Mouse (Mus musculus): ENCODE measurements around the gene Ckap2l.

Gene Ckap2l

DNA sequence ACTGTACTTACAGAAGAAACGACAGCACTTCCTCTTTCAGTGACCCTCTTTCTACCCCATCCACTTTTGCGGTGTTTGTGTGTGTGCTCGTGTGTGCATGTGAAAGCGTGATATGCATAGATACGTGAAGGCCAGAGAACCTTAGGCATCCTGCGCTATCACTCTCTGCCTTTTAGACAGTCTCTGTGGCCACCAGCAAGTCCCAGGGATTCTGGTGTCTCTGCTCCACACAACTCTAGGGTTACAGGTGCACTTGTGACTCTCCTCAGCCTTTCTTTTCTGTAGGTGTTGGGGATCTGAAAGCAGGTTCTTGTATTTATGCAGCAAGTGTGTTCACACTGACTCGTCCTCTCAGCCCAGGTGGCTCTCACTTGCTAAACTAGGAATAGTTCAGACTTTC is 31.7 kb downstream of the Ckap2l start:
- no peak for DNase-seq (ENCODE audit: low read depth, low spot score)

DNA sequence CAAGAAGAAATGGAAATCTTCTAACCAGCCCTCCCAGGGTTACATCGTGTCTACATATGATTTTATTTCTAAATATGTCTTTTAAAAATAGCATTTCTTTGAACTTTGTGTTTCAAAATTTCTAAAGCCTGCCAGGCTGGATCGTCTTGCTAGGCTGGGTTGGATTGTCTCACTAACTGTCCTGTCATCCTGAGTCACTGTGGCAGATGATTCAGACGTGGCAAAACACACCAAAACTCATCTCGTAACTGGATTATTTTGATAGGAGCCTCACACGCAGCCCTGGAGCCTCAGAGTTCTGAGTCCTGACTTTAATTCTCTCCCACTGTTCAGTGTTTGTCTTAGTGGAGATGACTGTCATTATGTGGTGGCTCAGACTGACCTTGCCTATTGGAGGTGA is 33.9 kb downstream of the Ckap2l start:
- DNase-seq (ENCODE audit: low read depth, low spot score): no peak

DNA sequence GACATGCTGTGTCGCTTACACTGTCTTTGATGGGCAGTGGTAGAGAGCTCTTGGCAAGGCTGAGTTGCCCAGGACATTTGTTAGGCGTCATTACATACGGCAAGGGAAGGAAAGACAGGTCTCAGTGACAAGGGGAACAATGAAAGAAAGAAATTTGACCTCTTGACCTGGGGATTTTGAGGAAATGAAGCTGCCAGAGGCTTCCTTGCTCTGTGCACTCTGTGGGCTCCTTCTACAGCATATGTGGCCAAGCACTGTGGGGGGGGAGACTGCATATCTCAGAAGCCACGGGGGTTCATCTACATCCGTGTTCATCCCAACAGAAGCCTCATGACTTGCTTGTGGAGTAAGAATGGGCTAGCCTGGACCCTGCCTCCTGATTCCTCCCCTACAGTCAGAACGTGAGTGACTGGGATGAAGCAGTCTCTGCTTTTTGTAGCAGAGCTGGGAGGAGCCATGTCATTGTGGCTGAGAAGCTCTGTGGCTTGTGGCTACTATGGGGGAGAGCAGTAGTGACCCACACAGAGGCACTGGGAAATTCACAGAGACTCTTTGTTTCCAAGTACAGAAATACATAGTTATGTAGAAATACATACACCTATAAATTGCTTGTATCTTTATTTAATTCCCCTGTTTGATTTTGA is 35.7 kb downstream of the Ckap2l start:
- DNase-seq (ENCODE audit: low read depth, low spot score): no peak

DNA sequence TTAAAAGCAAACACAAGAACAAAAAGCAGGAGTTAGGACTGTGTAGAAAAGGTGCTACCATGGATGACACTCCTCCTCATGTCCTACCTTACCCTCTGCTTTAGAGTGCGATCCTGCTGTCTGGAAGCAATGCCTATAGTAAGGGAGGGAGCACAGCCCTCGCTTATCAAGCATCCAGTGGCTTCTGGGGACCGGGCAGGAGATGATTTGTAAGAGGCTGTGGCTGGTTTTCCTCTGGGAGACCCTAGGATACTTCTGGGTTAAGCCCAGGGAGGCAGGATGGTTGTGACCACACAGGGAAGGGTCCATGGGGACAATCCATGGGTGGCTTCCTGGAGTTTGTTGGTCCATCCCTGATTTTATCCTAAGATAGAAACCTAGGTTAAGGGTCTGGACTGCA is 36.4 kb downstream of the Ckap2l start:
- DNase-seq (ENCODE audit: low read depth, low spot score): no peak

DNA sequence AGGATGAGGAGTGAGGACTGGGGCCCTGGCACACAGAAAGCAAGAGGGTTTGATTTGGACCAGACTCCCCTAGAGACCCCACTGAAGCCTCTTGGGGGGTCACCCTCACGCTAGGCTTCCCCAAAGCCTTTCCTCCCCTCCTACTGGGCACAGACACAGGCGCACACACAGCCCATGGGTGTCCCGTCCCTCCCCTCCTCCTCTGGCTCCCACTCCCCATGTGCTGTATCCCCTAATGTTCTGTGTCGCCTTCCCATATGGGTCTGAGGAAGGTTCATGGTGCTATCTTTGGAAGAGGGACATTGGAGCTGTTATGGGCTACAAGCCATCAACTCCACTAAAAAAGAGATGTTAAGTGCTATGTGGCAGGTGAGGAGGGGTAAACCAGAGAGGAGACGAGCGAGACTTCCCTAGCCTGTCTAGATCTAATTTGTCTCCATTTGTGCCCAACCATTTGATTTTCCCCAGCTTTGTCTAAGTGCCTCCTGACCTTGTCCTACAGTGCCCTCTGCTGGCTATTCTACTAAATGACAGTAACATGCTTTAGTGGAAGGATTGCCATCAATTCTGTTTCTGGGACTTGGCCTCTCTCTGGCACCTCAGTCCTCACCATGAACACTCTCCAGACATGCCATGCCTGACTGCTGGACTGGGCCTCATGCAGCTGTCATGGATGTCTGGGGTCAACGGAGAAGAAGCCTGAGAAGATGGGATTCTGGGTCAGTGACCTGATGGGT is 38.4 kb downstream of the Ckap2l start:
- peak; percentile 72 for DNase-seq (ENCODE audit: low read depth, low spot score)

DNA sequence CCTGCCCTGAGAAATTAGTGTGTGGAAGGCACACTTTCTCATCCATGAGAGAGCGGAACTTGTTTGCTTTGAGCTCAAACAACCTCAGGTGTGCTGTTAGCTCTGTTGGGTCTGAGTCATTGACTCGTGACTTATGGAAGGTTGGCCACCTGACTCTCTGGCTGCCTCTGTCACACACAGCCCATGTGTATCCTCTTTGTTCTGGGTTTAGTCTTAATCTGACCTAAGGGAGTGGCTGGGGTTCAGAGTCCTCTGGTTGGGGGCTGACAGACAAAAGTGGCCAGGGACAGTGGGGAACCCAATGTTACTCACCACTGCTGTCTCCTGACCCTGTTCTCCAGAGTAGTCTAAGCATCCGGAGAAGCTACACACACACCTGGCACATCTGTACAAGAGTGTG is 39.0 kb downstream of the Ckap2l start:
- DNase-seq (ENCODE audit: low read depth, low spot score): no peak

DNA sequence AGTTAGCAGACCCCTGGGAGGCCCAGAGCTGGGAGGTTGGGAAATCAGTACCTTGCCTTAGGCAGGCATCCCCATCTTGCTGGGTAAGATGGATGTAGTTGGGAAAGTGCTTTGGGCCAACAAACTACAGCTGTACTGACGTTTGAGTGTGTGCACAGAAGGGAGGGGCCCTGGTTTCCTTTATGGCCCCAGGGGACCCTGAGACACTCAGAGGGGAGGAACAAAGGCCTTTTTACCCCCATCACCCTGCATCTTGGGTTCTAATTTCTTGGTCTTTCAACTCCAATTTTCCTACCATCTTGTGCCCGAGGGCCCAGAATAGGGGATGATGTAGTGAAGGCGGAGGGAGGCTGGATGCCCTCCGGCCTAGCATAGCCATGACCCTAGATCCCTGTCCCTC is 41.0 kb downstream of the Ckap2l start:
- DNase-seq (ENCODE audit: low read depth, low spot score): no peak

DNA sequence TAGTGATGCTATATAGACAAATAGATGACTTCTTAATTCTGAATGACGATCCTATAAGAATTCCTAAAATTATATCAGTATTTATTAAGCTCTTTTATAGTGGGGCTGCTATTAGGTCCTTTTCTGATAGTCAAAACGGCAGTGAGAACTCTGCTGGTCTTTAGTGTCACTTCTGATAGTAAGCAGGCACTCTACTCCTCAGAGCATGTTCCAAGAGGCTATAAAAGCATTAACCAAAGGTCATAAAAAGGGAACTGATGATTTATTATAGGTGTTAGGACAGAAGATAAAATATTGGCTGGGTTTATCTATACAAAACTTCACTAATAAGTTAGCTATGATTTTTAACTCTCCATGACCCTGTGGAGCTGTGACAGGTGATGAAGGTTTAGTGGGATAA is 42.9 kb downstream of the Ckap2l start:
- no peak for DNase-seq (ENCODE audit: low read depth, low spot score)

DNA sequence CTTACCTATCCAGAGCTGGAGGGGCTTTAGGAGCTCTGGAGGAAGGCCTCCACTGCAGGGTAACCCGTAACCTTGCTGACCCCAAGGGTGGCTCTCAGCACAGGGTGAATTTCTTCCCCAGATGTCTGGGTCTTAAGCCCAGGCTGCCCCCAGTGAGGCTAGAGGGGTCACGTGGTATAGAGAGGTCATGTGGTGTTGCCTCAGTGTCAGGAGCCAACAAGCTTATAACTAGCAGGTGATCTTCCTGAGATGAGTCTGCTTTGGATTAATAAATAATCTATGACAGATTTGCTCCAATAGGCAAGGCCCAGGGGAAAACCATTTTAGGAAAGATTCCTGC is 43.4 kb downstream of the Ckap2l start:
- DNase-seq (ENCODE audit: low read depth, low spot score): no peak

DNA sequence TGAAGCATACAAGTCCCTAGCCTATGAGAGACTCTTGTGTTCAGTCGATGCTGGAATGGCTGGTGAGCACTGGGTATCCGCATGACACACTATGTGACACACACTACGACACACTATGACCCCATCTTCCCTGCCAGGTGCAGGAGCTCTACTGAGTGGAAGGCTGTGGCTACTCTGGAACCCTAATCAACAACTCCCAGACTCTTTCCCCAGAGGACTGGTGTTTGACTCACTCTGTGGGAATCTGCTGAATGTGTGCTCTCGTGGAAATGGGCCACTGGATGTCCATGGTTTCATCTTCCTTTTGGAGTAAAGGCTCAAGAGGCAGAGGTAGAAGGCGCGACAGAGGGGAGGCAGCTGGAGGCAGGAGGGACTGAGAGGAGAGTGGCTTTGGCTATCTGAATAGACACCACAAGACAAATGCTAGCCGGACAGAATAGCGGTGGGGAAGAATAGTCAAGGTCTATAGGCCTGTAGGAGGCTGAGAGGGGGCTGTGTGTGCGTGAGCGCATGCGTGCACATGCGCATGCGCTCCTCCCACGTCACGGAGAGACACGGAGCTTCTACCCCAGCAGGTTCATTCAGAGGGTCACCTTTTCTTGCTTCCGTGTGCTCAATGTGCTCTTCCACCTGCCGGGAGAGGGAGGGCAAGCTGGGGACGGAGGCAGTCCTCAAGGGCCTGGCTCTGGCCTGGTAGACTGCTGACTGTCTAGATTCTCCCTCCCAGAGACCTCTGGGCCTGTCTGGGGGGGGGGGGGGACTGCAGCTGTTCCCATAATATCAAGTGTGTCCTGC is 44.0 kb downstream of the Ckap2l start:
- DNase-seq (ENCODE audit: low read depth, low spot score): no peak

DNA sequence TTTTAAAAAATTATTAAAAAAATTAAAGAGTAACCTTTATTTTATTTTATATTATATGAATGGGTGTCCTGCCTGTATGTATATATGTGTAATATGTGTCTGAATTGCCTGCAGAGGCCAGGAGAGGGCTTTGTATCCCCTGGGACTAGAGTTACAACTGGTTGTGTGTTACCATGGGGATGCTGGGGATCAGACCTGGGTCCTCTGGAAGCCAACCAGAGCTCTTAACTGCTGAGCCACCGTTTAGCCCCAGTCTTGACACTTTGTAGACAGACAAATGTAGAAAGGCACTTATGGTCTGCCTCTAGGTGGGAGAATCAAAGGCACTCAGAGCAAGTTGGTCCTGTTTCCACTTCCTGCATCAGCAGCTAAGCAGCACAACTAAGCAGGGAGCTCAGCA is 47.7 kb downstream of the Ckap2l start:
- no peak for DNase-seq (ENCODE audit: low read depth, low spot score)

DNA sequence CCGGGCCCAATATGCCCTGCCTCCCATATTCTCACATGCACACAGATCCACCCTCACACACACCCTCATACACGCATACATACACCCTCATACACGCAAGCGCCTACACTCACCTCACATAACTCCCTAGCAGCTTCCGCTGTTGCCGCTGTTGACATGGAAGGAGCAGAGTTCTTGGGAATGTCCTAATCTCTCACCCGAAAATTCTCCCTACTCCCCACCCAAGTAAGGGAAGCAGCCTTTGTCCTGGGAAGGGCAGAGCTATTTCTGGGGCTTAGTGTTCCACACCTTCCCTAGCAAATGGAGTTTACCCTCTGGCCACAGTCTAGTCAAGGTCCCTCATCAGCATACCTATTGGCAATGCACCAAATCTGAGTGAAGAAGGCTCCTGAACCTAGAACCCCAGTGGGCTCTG is 49.3 kb downstream of the Ckap2l start:
- no peak for DNase-seq (ENCODE audit: low read depth, low spot score)

DNA sequence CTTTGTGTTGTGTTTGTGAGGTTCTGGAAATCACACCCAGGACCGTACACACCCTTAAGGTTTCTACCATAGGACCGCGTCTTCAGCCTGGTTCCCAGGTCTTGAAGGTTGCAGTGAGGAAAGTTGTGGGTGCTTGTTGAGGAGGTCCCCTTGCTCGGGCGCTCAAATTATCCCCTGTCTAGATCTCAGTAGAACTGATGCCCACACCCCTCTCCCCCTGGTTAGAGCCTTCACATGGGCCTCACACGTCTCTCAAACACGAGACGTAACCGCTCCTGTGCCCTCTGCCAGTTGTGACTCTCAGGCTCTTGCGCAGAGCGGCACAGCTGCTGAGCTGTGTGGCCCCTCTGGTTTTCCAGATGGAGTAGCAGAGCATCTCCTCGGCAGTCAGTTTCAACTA is 50.1 kb downstream of the Ckap2l start:
- DNase-seq (ENCODE audit: low read depth, low spot score): no peak

DNA sequence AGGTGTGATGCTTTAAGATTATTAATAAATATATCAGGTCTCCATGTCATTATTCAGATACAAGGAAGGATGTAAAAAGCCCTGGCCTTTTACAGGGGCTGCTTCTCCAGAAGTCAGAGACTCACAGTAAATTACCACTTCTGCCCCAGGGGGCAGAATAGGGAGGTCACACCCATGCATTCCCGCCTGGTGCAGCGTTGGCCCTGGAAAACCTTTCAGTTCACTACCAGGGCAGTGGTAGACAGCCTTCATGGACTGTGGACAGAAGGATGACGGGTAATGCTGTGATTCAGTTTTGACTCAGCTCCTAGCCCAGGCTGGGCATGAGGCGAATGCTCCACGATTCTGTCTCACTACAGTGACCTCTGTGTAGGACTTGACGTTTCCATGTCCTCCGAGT is 50.6 kb downstream of the Ckap2l start:
- DNase-seq (ENCODE audit: low read depth, low spot score): no peak

DNA sequence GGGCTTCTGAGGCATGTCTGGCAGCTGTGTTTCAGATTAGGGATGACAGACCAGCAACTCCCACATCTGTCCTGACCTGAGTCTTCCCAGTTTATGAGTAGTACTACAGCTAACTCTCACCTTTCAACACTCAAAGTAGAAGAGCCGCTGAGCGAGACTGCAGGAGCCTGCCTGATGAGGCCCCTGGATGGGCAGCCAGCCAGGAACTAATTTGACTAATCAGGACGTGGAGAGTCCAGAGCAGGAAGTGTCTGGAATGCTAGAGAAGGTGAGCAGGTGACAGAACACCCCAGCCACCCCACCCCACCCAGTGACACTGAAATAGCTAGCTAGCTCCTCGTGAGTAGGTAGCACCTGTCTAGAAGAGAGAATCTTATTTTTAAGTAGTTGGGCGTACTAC is 51.4 kb downstream of the Ckap2l start:
- no peak for DNase-seq (ENCODE audit: low read depth, low spot score)

DNA sequence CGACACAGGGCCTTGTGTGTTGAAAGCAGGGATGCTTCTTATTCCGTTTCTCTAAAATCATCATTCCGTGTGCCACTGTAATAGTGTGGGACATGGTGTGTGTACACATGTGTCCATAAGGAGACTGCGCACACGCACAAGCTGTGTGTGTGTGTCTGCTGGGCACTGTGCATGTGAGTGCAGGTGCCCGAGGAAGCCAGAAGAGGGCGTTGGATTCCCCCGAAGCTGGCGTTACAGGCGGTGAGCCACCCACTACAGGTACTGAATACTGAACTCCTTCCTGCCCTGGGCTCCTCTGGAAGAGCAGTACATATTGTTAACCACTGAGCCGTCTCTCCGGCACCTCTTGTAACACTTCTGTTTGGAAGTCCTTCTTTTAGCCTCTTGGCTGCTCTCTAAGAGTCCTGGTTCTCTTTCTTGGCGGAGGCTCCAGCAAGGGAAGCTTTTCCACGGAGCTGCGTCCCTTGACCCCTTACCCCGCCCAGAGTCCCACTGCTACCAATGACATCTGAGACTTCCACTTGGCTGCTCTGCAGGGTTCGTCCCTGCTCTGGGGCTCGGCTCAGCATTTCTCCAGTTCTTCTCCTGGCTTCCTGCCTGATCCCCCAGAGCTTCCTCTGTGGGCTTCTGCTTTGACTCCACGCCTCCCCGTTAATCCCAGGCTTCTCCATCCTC is 52.4 kb downstream of the Ckap2l start:
- DNase-seq (ENCODE audit: low read depth, low spot score): no peak

DNA sequence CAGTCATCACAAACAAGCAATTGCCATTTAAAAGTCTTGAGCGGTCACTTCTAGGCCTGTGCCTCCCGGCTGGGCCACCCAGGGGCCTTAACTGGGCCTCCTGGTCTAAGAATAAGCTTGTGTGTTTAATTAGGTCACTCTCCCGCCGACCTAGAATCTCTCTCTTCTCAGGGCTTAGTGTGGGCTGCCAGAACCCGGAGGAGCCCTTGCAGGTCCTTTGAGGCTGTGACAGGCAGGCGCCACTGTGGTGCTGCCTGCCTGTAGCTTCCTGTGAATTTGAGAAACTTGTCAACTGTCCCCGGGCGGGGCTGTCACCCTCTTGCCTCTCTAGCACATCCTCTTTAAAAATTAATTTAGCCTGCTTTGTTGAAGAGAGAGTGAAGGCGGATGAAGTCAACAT is 53.2 kb downstream of the Ckap2l start:
- DNase-seq (ENCODE audit: low read depth, low spot score): peak; percentile 69

DNA sequence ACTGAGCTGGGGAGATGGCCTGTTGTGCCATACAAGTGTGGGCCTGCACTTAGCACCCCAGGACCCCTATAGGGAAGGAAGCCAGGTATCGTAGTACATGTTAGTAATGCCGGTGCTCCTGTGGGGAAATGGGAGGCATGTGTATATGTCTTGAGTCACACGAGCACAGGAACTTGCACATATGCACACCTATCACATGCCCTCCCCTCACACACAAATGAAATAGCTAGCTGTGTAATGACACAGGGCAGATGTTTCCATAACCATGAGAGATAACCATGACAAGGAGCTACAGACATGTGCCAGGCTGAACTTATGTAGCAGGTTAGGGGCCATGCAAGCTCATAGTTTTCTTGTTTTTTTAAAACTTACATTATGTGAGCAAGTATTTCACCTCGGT is 54.0 kb downstream of the Ckap2l start:
- no peak for DNase-seq (ENCODE audit: low read depth, low spot score)

DNA sequence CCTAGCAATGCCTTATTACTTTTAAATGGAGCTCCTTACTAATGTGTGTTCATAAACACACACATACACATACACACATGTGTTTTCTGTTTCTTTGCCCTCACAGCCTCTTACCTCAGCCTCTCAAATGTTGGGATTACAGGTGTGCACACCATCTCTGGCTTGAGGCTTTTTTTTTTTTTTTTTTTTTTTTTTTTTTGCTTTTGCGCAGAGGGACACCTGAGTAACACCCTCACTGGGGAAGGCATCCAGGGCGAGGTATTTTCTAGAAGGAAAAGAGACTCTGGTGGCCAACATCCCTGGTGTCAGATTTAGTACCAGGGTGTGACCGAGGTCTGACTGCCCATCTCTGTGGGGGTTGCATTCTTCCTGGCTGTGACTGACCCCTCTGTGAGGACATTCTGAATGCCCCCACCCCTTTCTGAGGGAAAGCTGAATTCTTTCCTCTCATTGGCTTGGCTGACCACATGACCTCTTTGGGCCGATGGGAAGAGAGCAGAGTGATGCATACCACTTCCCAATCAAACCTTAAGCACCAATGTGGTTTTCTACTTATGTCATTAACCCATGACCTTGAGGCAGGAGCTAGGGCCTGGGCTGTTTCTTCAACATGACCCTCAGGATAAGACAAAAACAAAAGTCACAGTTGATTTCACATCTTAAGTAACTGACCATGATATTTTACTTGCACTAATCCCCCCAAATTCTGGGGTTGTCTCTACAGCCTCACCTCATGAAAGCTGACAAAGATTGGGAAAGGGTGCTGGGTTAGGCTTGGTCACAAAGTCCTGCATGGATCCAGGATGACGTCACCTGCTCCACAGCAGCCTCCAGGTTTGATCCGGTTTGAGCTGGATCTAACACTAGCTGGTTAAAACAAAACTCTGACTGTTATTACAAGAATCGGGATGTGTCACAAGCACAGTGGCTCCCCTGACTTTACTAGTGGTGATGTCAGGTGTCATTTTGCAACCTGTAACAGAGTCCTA is 54.9 kb downstream of the Ckap2l start:
- DNase-seq (ENCODE audit: low read depth, low spot score): no peak

DNA sequence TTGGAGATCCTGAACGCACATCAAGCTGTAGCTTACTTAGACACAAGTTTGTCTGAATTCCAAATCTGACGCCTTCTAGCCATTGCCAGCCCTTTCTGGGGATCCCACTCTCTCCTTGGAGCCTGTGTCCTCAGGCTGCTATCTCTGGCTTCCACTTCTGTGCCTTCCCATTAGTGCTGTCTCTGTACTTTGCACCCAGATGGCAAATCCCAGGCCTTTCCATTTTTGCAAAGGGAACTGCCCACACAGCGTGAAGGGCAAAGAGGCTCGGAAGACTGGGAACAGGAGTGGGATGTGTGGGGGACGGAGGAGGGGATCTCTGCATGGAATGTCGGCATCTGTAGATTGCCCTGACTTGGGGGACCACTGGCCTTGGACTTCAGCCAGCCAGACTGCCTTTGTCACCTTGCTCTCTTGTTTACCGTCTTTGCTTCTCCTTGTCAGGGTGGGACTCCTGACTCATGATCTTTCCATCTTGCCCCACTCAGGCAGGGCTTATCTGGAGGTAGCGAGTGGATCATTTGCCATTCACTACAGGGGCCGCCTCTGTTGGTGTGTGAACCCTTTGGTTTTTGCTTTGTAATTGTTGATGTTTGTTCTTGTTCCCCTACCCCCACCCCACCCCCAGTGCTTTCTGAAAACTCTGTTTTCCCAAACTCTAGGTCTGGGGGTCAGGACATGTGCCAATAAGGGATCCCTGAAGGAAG is 56.1 kb downstream of the Ckap2l start:
- no peak for DNase-seq (ENCODE audit: low read depth, low spot score)

DNA sequence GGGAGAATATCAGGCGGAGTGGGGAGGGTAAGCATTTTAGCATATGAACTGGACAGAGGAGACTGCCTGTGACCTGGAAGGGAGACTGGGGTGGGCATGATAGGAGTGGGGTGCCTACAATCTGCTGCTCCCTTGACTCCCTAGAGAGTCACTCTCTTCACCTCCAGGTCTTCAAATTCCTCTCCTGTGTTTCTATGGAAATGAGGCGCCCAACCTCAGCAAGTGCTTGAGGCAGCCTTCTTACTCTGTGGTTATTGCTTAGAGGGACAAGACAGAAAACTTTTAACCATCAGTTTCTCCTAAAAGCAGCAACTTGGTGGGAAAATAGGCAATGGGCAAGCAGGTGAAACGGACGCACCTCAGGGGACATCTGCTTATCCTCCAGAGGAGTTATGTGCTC is 60.5 kb downstream of the Ckap2l start:
- no peak for DNase-seq (ENCODE audit: low read depth, low spot score)
